Mouse (Mus musculus): Measurements from ENCODE around the gene Nckap5. TPM values are rescaled to one million over a fixed set of nuclear protein-coding genes. Genes with fewer than 3 reads are reported as not detected.

The Nckap5 gene
- polyA plus RNA-seq, 2 experiments: 6.8 to 14.9 TPM

GRCm38 (mm10) chr1:126483665-126484064 is 346.9 kb downstream of the Nckap5 start:
- 87% methylated on average over 3 of the region's 3 CpGs for WGBS
- TF ChIP-seq POLR2A (IDR thresholded peaks at IDR 0.05; ENCODE audit: borderline replicate concordance, extremely low read depth, insufficient read depth, insufficient read length): no peak
- no peaks in the 10 kb centered on the region for H3K36me3 ChIP-seq (ENCODE audit: control insufficient read depth, insufficient read depth, low read length)
- no peaks in the 10 kb centered on the region for H3K27me3 ChIP-seq (ENCODE audit: control insufficient read depth, insufficient read depth, low read length)
- no peaks in the 10 kb centered on the region for H3K9me3 ChIP-seq (ENCODE audit: control insufficient read depth, low read length)
- DNase-seq (ENCODE audit: low spot score) (no peak), ATAC-seq (ENCODE audit: low FRiP score, low read depth) (no peak)
- H3K4me2 ChIP-seq (replicated peaks; ENCODE audit: low read depth, low read length, severe bottlenecking): no peak overlapping the region
- no peak overlapping the region for H3K9ac ChIP-seq (ENCODE audit: low read depth, low read length, severe bottlenecking)
- no peak overlapping the region for H3K27ac ChIP-seq (replicated peaks; ENCODE audit: low read depth, low read length)
- H3K4me3 ChIP-seq (replicated peaks; ENCODE audit: low read length): no peak overlapping the region
- no peaks in the 10 kb centered on the region for H3K4me1 ChIP-seq (ENCODE audit: control insufficient read depth, insufficient read depth, low read length)

GRCm38 (mm10) chr1:126481459-126482228 is 349.0 kb downstream of the Nckap5 start:
- DNase-seq (ENCODE audit: low spot score) (no peak), ATAC-seq (ENCODE audit: low FRiP score, low read depth) (no peak)
- Histone ChIP-seq H3K36me3 (ENCODE audit: control insufficient read depth, insufficient read depth, low read length) (no peaks in the 10 kb centered on the region), H3K4me2 (replicated peaks; ENCODE audit: low read depth, low read length, severe bottlenecking) (no peak overlapping the region), H3K9me3 (ENCODE audit: control insufficient read depth, low read length) (no peaks in the 10 kb centered on the region), H3K4me1 (ENCODE audit: control insufficient read depth, insufficient read depth, low read length) (no peaks in the 10 kb centered on the region), H3K27ac (replicated peaks; ENCODE audit: low read depth, low read length) (no peak overlapping the region), H3K27me3 (ENCODE audit: control insufficient read depth, insufficient read depth, low read length) (no peaks in the 10 kb centered on the region), H3K9ac (ENCODE audit: low read depth, low read length, severe bottlenecking) (no peak overlapping the region), H3K4me3 (replicated peaks; ENCODE audit: low read length) (no peak overlapping the region)
- no peak for TF ChIP-seq POLR2A (IDR thresholded peaks at IDR 0.05; ENCODE audit: borderline replicate concordance, extremely low read depth, insufficient read depth, insufficient read length)
- WGBS: 69% methylated on average over 7 of the region's 7 CpGs

- H3K9ac ChIP-seq (ENCODE audit: low read depth, low read length, severe bottlenecking): no peak overlapping the region
- H3K9me3 ChIP-seq (ENCODE audit: control insufficient read depth, low read length): no peaks in the 10 kb centered on the region
- no peaks in the 10 kb centered on the region; the same call in 1 of the 2 replicates for H3K4me1 ChIP-seq (ENCODE audit: control insufficient read depth, insufficient read depth, low read length)
- H3K4me3 ChIP-seq (replicated peaks; ENCODE audit: low read length): no peak overlapping the region
- H3K27ac ChIP-seq (replicated peaks; ENCODE audit: low read depth, low read length): no peak overlapping the region
- H3K36me3 ChIP-seq (ENCODE audit: control insufficient read depth, insufficient read depth, low read length): no peaks in the 10 kb centered on the region
- H3K4me2 ChIP-seq (replicated peaks; ENCODE audit: low read depth, low read length, severe bottlenecking): no peak overlapping the region
- no peak for TF ChIP-seq POLR2A (IDR thresholded peaks at IDR 0.05; ENCODE audit: borderline replicate concordance, extremely low read depth, insufficient read depth, insufficient read length)
- DNase-seq (ENCODE audit: low spot score) (no peak), ATAC-seq (ENCODE audit: low FRiP score, low read depth) (no peak)
- WGBS: 87% methylated on average over 5 of the region's 5 CpGs
- H3K27me3 ChIP-seq (ENCODE audit: control insufficient read depth, insufficient read depth, low read length): no peaks in the 10 kb centered on the region
Observed at GRCm38 (mm10) chr1:126473044-126473443, 357.6 kb downstream of the Nckap5 start.

GRCm38 (mm10) chr1:126471419-126471818 is 359.2 kb downstream of the Nckap5 start:
- Histone ChIP-seq H3K27ac (replicated peaks; ENCODE audit: low read depth, low read length) (no peak overlapping the region), H3K4me1 (ENCODE audit: control insufficient read depth, insufficient read depth, low read length) (no peaks in the 10 kb centered on the region; the same call in 1 of the 2 replicates), H3K4me3 (replicated peaks; ENCODE audit: low read length) (no peak overlapping the region), H3K27me3 (ENCODE audit: control insufficient read depth, insufficient read depth, low read length) (no peaks in the 10 kb centered on the region), H3K9me3 (ENCODE audit: control insufficient read depth, low read length) (no peaks in the 10 kb centered on the region), H3K4me2 (replicated peaks; ENCODE audit: low read depth, low read length, severe bottlenecking) (no peak overlapping the region), H3K36me3 (ENCODE audit: control insufficient read depth, insufficient read depth, low read length) (no peaks in the 10 kb centered on the region), H3K9ac (ENCODE audit: low read depth, low read length, severe bottlenecking) (no peak overlapping the region)
- no peak for ATAC-seq (ENCODE audit: low FRiP score, low read depth)
- TF ChIP-seq POLR2A (IDR thresholded peaks at IDR 0.05; ENCODE audit: borderline replicate concordance, extremely low read depth, insufficient read depth, insufficient read length): no peak
- no peak for DNase-seq (ENCODE audit: low spot score)
- 52% methylated on average over 2 of the region's 2 CpGs for WGBS

GRCm38 (mm10) chr1:126470883-126471282 is 359.7 kb downstream of the Nckap5 start:
- H3K27me3 ChIP-seq (ENCODE audit: control insufficient read depth, insufficient read depth, low read length): no peaks in the 10 kb centered on the region
- no peak overlapping the region for H3K4me3 ChIP-seq (replicated peaks; ENCODE audit: low read length)
- TF ChIP-seq POLR2A (IDR thresholded peaks at IDR 0.05; ENCODE audit: borderline replicate concordance, extremely low read depth, insufficient read depth, insufficient read length): no peak
- H3K9ac ChIP-seq (ENCODE audit: low read depth, low read length, severe bottlenecking): no peak overlapping the region
- H3K36me3 ChIP-seq (ENCODE audit: control insufficient read depth, insufficient read depth, low read length): no peaks in the 10 kb centered on the region
- ATAC-seq (ENCODE audit: low FRiP score, low read depth): no peak
- H3K27ac ChIP-seq (replicated peaks; ENCODE audit: low read depth, low read length): no peak overlapping the region
- H3K4me2 ChIP-seq (replicated peaks; ENCODE audit: low read depth, low read length, severe bottlenecking): no peak overlapping the region
- no peaks in the 10 kb centered on the region; the same call in 1 of the 2 replicates for H3K4me1 ChIP-seq (ENCODE audit: control insufficient read depth, insufficient read depth, low read length)
- no peak for DNase-seq (ENCODE audit: low spot score)
- no peaks in the 10 kb centered on the region for H3K9me3 ChIP-seq (ENCODE audit: control insufficient read depth, low read length)
- WGBS: 61% methylated on average over 2 of the region's 2 CpGs

All from limb, embryonic 14.5 days (tissue).